Mouse (Mus musculus) bone marrow macrophage, adult 2 months (primary cell): ENCODE measurements at regions not wholly inside any gene's neighbourhood (a gene's known extent, or its start where the extent isn't known, plus 50 kb on each side); places are given as distances from the start of the nearest gene placed in this dataset.

Experiments
- CTCF ChIP-seq: IDR thresholded peaks from 2 replicates; pipeline ENCODE4 v1.5.1; 2012; ENCODE audit warnings: low read depth, mild to moderate bottlenecking, low read length, moderate library complexity
- POLR2A ChIP-seq: IDR thresholded peaks from 2 replicates; pipeline ENCODE4 v1.6.1; 2012; ENCODE audit warnings: mild to moderate bottlenecking, low read depth, low read length, borderline replicate concordance

DNA sequence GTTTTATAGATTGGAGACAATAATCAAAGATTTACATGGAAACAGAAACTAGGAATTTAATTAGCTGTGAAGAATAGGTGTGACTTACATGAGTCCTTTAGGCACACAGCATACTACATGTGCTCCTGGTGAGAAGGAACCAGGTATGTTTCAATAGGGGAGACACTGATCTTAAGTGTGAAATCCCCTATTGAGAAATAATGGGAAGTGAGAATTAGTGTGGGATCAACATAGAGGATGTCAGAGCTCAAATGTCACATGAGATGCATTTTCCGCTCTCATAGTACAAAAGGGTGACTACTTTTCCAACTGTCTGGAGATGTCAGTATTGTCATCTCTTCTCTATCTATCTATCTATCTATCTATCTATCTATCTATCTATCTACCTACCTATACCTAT, 79.8 kb downstream of the Apip start:
- no peak for TF ChIP-seq CTCF
- TF ChIP-seq POLR2A: no peak
